Mouse (Mus musculus): ENCODE results near the gene 1700066M21Rik. TPM values are rescaled to one million over a fixed set of nuclear protein-coding genes. Genes with fewer than 3 reads are reported as not detected.

Gene 1700066M21Rik
- polyA plus RNA-seq, 2 experiments: 4.3 to 9.3 TPM

DNA sequence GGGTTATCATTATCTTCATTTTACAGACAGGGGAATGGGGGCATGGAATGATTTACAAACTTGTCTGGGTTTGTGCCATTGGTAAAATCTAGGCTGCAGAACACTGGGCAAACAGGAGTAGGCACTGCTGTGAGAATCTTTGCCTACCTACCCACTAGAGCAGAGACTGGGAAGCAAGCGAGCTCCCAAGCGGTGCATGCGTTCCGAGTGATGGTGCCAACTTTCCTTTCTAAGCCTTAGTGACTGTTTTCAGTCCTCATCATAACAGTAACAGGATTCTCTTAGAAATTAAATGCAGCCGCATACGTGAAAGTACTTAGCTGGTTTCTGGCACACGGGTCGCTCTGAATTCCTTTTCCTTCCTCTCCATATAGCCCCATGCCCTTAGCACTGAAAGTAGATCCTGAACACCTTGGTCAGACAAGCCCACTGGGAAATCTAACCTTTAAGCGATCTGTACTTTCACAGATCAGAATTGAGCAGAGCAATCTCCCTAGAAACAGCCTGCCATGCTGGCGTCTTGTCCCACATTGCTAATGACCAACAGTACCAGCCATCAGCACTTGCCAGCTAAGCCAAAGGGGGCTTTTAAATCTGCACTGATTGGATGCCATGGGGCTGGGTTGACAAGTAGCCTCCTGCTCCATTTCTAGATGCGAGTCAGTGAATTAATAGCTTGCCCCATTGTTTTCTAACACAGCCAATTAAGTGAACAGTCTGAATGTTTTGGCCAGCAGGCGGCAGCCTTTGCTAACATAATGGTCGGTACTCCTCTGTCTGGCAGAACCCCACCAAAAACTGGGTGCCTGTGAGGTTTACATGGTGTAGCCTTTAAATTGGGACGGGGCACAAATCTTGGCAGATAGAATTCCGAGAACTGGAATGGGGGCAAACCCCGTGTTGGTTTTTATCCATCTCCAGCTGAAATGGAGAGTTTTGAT, 51.2 kb downstream of the 1700066M21Rik start:
- Histone ChIP-seq H3K4me2 (ENCODE audit: low read depth) (no peak overlapping the region), H3K9ac (replicated peaks) (no peak overlapping the region), H3K4me3 (ENCODE audit: insufficient read depth in 1 of 2, low read depth in 2 of 2, low read length in 2 of 2) (no peak overlapping the region), H3K36me3 (replicated peaks; ENCODE audit: control insufficient read depth, insufficient read depth, low read depth) (no peaks in the 10 kb centered on the region), H3K4me1 (replicated peaks; ENCODE audit: control insufficient read depth in 2 of 2, insufficient read depth in 2 of 2, low read length in 1 of 2) (no peaks in the 10 kb centered on the region), H3K27ac (no peak overlapping the region), H3K9me3 (ENCODE audit: control insufficient read depth, low read length) (no peaks in the 10 kb centered on the region), H3K27me3 (ENCODE audit: control insufficient read depth, insufficient read depth, low read length) (no peaks in the 10 kb centered on the region)
- DNase-seq (ENCODE audit: low read depth in 3 of 3, low spot score in 3 of 3): peak in 2 of 3 experiments; percentile 33 to 41
- peak; percentile 72 for TF ChIP-seq CTCF (IDR thresholded peaks at IDR 0.05; ENCODE audit: low read depth)
- no peak for TF ChIP-seq EP300 (IDR thresholded peaks at IDR 0.05; ENCODE audit: low read depth)
- no peak for ATAC-seq (ENCODE audit: insufficient read depth)
- WGBS (ENCODE audit: insufficient replicate concordance): 46% methylated on average over 16 of the region's 16 CpGs

DNA sequence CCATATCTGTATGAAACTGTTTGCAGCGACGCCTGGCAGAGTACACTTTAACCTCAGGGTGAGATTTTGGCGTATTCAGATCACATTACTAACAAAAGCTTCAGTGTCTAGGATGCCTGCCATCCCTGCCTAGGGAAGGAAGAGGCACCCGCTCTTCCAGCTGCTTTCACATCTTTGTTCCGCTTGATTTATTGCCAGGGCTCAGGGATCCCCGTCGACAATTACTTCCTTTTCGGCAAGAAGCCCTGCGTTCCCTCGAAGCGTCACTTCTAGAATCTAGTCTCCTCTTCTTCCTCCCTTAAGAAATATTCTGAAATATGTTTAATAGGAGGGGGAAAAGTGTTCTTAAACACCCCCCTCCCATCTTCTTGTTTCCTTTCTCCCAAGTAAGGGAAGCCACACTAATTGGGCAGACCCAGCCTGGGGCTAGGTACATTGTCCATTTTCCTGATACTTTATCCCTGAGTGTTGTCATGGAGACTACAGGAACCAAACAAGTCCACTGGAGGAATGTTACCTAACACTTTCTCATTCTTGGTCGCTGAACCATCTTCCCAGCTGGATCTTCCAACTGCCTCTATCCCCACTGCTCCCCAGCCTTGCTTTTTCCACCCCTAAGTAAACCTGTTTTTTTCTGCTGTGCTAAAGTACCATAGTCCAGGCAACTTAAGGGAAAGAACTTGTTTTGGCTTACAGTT, 52.5 kb downstream of the 1700066M21Rik start:
- no peaks in the 10 kb centered on the region for H3K36me3 ChIP-seq (replicated peaks; ENCODE audit: control insufficient read depth, insufficient read depth, low read depth)
- no peaks in the 10 kb centered on the region for H3K27me3 ChIP-seq (ENCODE audit: control insufficient read depth, insufficient read depth, low read length)
- H3K4me1 ChIP-seq (replicated peaks; ENCODE audit: control insufficient read depth in 2 of 2, insufficient read depth in 2 of 2, low read length in 1 of 2): no peaks in the 10 kb centered on the region
- H3K27ac ChIP-seq: no peak overlapping the region
- H3K9me3 ChIP-seq (ENCODE audit: control insufficient read depth, low read length): no peaks in the 10 kb centered on the region
- no peak for ATAC-seq (ENCODE audit: insufficient read depth)
- peak overlapping the region; percentile 24; the same call in 1 of the 2 replicates for H3K4me2 ChIP-seq (ENCODE audit: low read depth)
- 7% methylated on average over 12 of the region's 12 CpGs for WGBS (ENCODE audit: insufficient replicate concordance)
- no peak for DNase-seq (ENCODE audit: low read depth in 3 of 3, low spot score in 3 of 3)
- H3K9ac ChIP-seq (replicated peaks): no peak overlapping the region
- TF ChIP-seq EP300 (IDR thresholded peaks at IDR 0.05; ENCODE audit: low read depth) (no peak), CTCF (IDR thresholded peaks at IDR 0.05; ENCODE audit: low read depth) (no peak)
- no peak overlapping the region for H3K4me3 ChIP-seq (ENCODE audit: insufficient read depth in 1 of 2, low read depth in 2 of 2, low read length in 2 of 2)

DNA sequence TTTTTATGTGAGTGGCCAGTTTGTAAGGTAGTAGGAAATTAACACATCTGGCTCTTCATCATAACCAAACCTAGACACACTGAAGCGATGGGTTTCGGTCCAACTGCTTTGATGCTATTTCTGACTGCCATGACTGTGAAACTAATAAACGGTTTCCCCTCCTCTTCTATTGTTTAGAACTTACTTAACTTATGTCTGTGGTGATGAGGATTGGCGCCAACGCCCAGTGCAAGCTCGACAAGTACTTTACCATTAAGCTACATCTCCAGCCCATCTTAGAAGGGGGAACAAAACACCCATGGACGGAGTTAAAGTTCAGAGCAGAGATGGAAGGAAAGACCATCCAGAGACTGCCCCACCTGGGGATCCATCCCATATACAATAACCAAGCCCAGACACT, 55.7 kb downstream of the 1700066M21Rik start:
- Histone ChIP-seq H3K27ac (no peak overlapping the region), H3K4me1 (replicated peaks; ENCODE audit: control insufficient read depth in 2 of 2, insufficient read depth in 2 of 2, low read length in 1 of 2) (peaks cover 2 to 9% of the 10 kb centered on the region in 2 experiments; a peak in 2 of 4 replicates), H3K9ac (replicated peaks) (no peak overlapping the region), H3K4me3 (ENCODE audit: insufficient read depth in 1 of 2, low read depth in 2 of 2, low read length in 2 of 2) (no peak overlapping the region), H3K9me3 (ENCODE audit: control insufficient read depth, low read length) (no peaks in the 10 kb centered on the region), H3K4me2 (ENCODE audit: low read depth) (no peak overlapping the region), H3K36me3 (replicated peaks; ENCODE audit: control insufficient read depth, insufficient read depth, low read depth) (no peaks in the 10 kb centered on the region), H3K27me3 (ENCODE audit: control insufficient read depth, insufficient read depth, low read length) (no peaks in the 10 kb centered on the region)
- DNase-seq (ENCODE audit: low read depth in 3 of 3, low spot score in 3 of 3): no peak
- ATAC-seq (ENCODE audit: insufficient read depth): no peak
- 65% methylated on average over 7 of the region's 7 CpGs for WGBS (ENCODE audit: insufficient replicate concordance)
- no peak for TF ChIP-seq EP300 (IDR thresholded peaks at IDR 0.05; ENCODE audit: low read depth)

Other genes starting within 250 kb of the 1700066M21Rik start
- 2.7 and 4.5 TPM in 2 replicates for gene Maip1, start 28.7 kb downstream of the 1700066M21Rik start, polyA plus RNA-seq (2012; rRNA removed)
- 7.9 and 8.4 TPM in 2 replicates for gene Maip1, start 28.7 kb downstream of the 1700066M21Rik start, polyA plus RNA-seq (2014; fragmentation: Nextera tagmentation; extraction: Ambion mirVana)
- 5.8 and 9.2 TPM in 2 replicates for gene Tyw5, start 29.5 kb downstream of the 1700066M21Rik start, polyA plus RNA-seq (2012; rRNA removed)
- gene Tyw5, start 29.5 kb downstream of the 1700066M21Rik start, polyA plus RNA-seq (2014; fragmentation: Nextera tagmentation; extraction: Ambion mirVana): 9.9 and 11.4 TPM in 2 replicates

All from liver, embryonic 14.5 days (tissue).